Mouse (Mus musculus) ES-Bruce4 (cell line): ENCODE data around the gene Olr1. TPM values are rescaled to one million over a fixed set of nuclear protein-coding genes. Genes with fewer than 3 reads are reported as not detected.

Source experiments
- H3K27ac ChIP-seq: 2 replicates; pipeline ENCODE4 v1.5.1; 2012; ENCODE audit warnings: low read length, inconsistent platforms; ENCODE audit not compliant: insufficient read depth
- H3K27me3 ChIP-seq: 2 replicates; pipeline ENCODE4 v1.6.1; 2012; ENCODE audit warnings: mild to moderate bottlenecking, low read length, inconsistent platforms; ENCODE audit not compliant: control insufficient read depth, poor library complexity, insufficient read depth, severe bottlenecking
- H3K36me3 ChIP-seq: 2 replicates; pipeline ENCODE4 v1.6.1; 2012; ENCODE audit warnings: inconsistent platforms, mild to moderate bottlenecking, low read length, moderate library complexity; ENCODE audit not compliant: control insufficient read depth, poor library complexity, insufficient read depth, severe bottlenecking
- H3K4me1 ChIP-seq: one replicate; pipeline ENCODE4 v1.8.1; 2011; ENCODE audit warnings: low read length; ENCODE audit not compliant: control insufficient read depth, insufficient read depth
- H3K4me3 ChIP-seq: 2 replicates; pipeline ENCODE4 v1.5.1; 2011; ENCODE audit warnings: low read depth, mild to moderate bottlenecking, low read length
- H3K9ac ChIP-seq: 2 replicates; pipeline ENCODE4 v1.6.1; 2012; ENCODE audit warnings: low read depth, mild to moderate bottlenecking, inconsistent platforms; ENCODE audit not compliant: poor library complexity, severe bottlenecking
- H3K9me3 ChIP-seq: replicated peaks from 2 replicates; pipeline ENCODE4 v1.6.1; 2012; ENCODE audit warnings: mild to moderate bottlenecking, low read length, inconsistent platforms; ENCODE audit not compliant: control insufficient read depth, poor library complexity, insufficient read depth, severe bottlenecking
- CTCF ChIP-seq: IDR thresholded peaks from one replicate; pipeline ENCODE4 v1.8.1; 2011; ENCODE audit warnings: low read depth, low read length
- EP300 ChIP-seq: IDR thresholded peaks from 2 replicates; pipeline ENCODE4 v1.6.1; 2011; ENCODE audit warnings: low read depth, low read length; ENCODE audit not compliant: insufficient read depth
- POLR2A ChIP-seq: IDR thresholded peaks from one replicate; pipeline ENCODE4 v1.8.1; 2011; ENCODE audit warnings: low read length; ENCODE audit not compliant: insufficient read depth
- polyA plus RNA-seq: library from polyadenylated mRNA; stranded (reverse); fragments of >200 nt; gene quantifications from 2 replicates; pipeline ENCODE4 v1.2.4, GENCODE M21; 2011; ENCODE audit warnings: low read depth; ENCODE audit not compliant: missing spikeins, insufficient read depth, insufficient read length

Olr1 gene
- polyA plus RNA-seq: 1.3 and 1.4 TPM in 2 replicates

- TF ChIP-seq POLR2A (no peak), EP300 (no peak)
- H3K9me3 ChIP-seq: no peaks in the 10 kb centered on the region
- H3K36me3 ChIP-seq: no peaks in the 10 kb centered on the region
- H3K27ac ChIP-seq: no peak within 1 kb of the TSS
- H3K27me3 ChIP-seq: no peaks in the 10 kb centered on the region
- no peak within 1 kb of the TSS for H3K4me3 ChIP-seq
- H3K4me1 ChIP-seq: no peaks in the 10 kb centered on the region
- H3K9ac ChIP-seq: no peak within 1 kb of the TSS
Measured at GRCm38 (mm10) chr6:129507024-129507423, at the start of gene Olr1. Gene Olr1, minus strand, starts transcription at chr6:129507165.

GRCm38 (mm10) chr6:129548009-129548408 lies 41.0 kb upstream of the Olr1 start:
- Histone ChIP-seq H3K4me1 (no peaks in the 10 kb centered on the region), H3K4me3 (no peak overlapping the region), H3K27me3 (no peaks in the 10 kb centered on the region), H3K9me3 (no peaks in the 10 kb centered on the region), H3K9ac (no peak overlapping the region), H3K36me3 (no peaks in the 10 kb centered on the region), H3K27ac (no peak overlapping the region)
- no peak for TF ChIP-seq POLR2A
- no peak for TF ChIP-seq EP300
- no peak for TF ChIP-seq CTCF

GRCm38 (mm10) chr6:129547277-129547676 lies 40.3 kb upstream of the Olr1 start:
- H3K9me3 ChIP-seq: no peaks in the 10 kb centered on the region
- no peaks in the 10 kb centered on the region for H3K27me3 ChIP-seq
- H3K4me3 ChIP-seq: no peak overlapping the region
- H3K9ac ChIP-seq: no peak overlapping the region
- H3K36me3 ChIP-seq: no peaks in the 10 kb centered on the region
- H3K4me1 ChIP-seq: no peaks in the 10 kb centered on the region
- no peak for TF ChIP-seq POLR2A
- no peak for TF ChIP-seq CTCF
- TF ChIP-seq EP300: no peak
- H3K27ac ChIP-seq: no peak overlapping the region

GRCm38 (mm10) chr6:129543709-129544606 lies 37.0 kb upstream of the Olr1 start:
- Histone ChIP-seq H3K4me3 (no peak overlapping the region), H3K4me1 (no peaks in the 10 kb centered on the region), H3K36me3 (peaks cover 20% of the 10 kb centered on the region), H3K27me3 (no peaks in the 10 kb centered on the region), H3K9ac (no peak overlapping the region), H3K27ac (no peak overlapping the region), H3K9me3 (no peaks in the 10 kb centered on the region)
- TF ChIP-seq EP300 (no peak), POLR2A (no peak), CTCF (no peak)

- no peak overlapping the region for H3K27ac ChIP-seq
- H3K36me3 ChIP-seq: peaks cover 25% of the 10 kb centered on the region
- no peak overlapping the region for H3K9ac ChIP-seq
- TF ChIP-seq POLR2A: no peak
- no peak for TF ChIP-seq EP300
- no peak for TF ChIP-seq CTCF
- H3K27me3 ChIP-seq: no peaks in the 10 kb centered on the region
- H3K4me1 ChIP-seq: no peaks in the 10 kb centered on the region
- no peak overlapping the region for H3K4me3 ChIP-seq
- H3K9me3 ChIP-seq: no peaks in the 10 kb centered on the region
Measured at GRCm38 (mm10) chr6:129542540-129542939, 35.6 kb upstream of the Olr1 start.

- TF ChIP-seq POLR2A: no peak
- no peak for TF ChIP-seq CTCF
- Histone ChIP-seq H3K27me3 (no peaks in the 10 kb centered on the region), H3K27ac (no peak overlapping the region), H3K9me3 (no peaks in the 10 kb centered on the region), H3K36me3 (peaks cover 25% of the 10 kb centered on the region), H3K4me1 (no peaks in the 10 kb centered on the region), H3K4me3 (no peak overlapping the region), H3K9ac (no peak overlapping the region)
Measured at GRCm38 (mm10) chr6:129541931-129542330, 35.0 kb upstream of the Olr1 start.
